Mouse (Mus musculus) kidney, embryonic 15.5 days (tissue): ENCODE measurements around the gene Ptgr1. TPM values are rescaled to one million over a fixed set of nuclear protein-coding genes. Genes with fewer than 3 reads are reported as not detected.
A peak's percentile ranks its signal among the peaks of the same experiment; 100 is the strongest.

Experiments used
- ATAC-seq: fragments of 200-750 bp; cut with Nextera tagmentation; replicated peaks from 2 replicates; pipeline ENCODE4 v1.8.0; 2017; ENCODE audit warnings: moderate TSS enrichment; ENCODE audit not compliant: low FRiP score
- H3K27ac ChIP-seq: fragments of 300-500 bp; sonication (generic); 2 replicates; pipeline ENCODE4 v1.5.1; 2015; ENCODE audit warnings: mild to moderate bottlenecking, inconsistent platforms
- H3K27me3 ChIP-seq: fragments of 300-500 bp; sonication (generic); 2 replicates; pipeline ENCODE4 v1.6.1; 2015; ENCODE audit warnings: inconsistent platforms
- H3K36me3 ChIP-seq: fragments of 300-500 bp; sonication (generic); 2 replicates; pipeline ENCODE4 v1.6.1; 2015; ENCODE audit warnings: inconsistent platforms
- H3K4me1 ChIP-seq: fragments of 300-500 bp; sonication (generic); 2 replicates; pipeline ENCODE4 v1.6.1; 2015; ENCODE audit warnings: inconsistent platforms
- H3K4me2 ChIP-seq: fragments of 300-500 bp; sonication (generic); 2 replicates; pipeline ENCODE4 v1.6.1; 2015; ENCODE audit warnings: moderate library complexity, mild to moderate bottlenecking, inconsistent platforms
- H3K4me3 ChIP-seq: fragments of 300-500 bp; sonication (generic); replicated peaks from 2 replicates; pipeline ENCODE4 v1.5.1; 2015; ENCODE audit warnings: mild to moderate bottlenecking, inconsistent platforms
- H3K9ac ChIP-seq: fragments of 300-500 bp; sonication (generic); 2 replicates; pipeline ENCODE4 v1.6.1; 2015; ENCODE audit warnings: mild to moderate bottlenecking, inconsistent platforms
- H3K9me3 ChIP-seq: fragments of 300-500 bp; sonication (generic); replicated peaks from 2 replicates; pipeline ENCODE4 v1.6.1; 2016; ENCODE audit warnings: inconsistent platforms
- WGBS: fragments of 180-500 bp; shearing (Covaris S2); methylation state at CpG from one replicate; pipeline ENCODE4 v1.1.7; 2015; ENCODE audit warnings: mixed read lengths; 5-methylcytosine and 5-hydroxymethylcytosine counted together
- polyA plus RNA-seq: library from polyadenylated mRNA; unstranded; fragments of >200 nt; fragmentation: Nextera tagmentation; extraction: Ambion mirVana; gene quantifications from 2 replicates; pipeline ENCODE4 v1.2.1, GENCODE M21; 2015

Gene Ptgr1
- polyA plus RNA-seq, 1 experiment from 2014 or later: 24.6 TPM

DNA sequence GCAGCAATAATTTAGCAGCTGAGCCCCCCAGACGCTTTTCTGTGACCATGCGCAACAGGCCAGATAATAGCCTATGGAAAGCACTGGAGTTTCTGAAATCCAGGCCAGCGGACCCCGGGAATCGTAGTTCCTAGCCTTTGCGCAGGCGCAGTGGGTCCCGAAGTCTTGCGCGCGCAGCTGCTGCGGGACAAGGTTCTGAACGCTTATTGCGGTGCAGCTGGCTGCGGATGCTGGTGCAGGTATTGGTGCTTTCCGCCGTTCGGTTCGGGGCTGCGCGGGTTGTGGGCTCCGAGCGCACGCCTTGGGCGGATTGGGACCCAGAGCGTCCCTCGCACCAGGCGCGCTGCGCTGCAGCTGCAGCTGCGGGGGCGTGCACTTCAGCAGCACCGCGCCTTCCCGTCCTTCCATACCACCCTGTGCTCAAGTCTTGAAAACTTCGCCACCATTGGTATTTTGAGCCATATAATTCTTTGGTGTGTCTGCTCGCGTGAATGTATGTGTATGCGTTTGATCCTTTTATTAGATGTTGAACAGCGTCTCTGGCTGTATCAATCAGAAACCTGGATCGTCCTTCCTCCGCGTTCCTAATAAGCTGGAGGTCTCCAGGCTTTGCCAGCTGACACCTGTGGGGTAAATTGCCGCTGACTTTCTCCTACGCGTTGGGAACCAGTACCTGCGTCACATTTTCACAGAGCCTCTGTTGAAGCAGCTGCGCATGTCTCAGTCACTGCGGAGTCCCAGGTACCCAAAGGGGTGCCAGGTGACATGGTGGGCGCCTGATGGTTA is 43.3 kb downstream of the Ptgr1 start, which contains the start of gene Zkscan16:
TSS of gene Zkscan16 (plus strand) at position 209 of the 786 bp plus-strand sequence.
- Histone ChIP-seq H3K4me3 (peak within 1 kb of the TSS; percentile 66), H3K36me3 (no peaks in the 10 kb centered on the region), H3K27me3 (no peaks in the 10 kb centered on the region), H3K9ac (peak within 1 kb of the TSS; percentile 55), H3K9me3 (no peaks in the 10 kb centered on the region), H3K4me1 (peaks cover 11% of the 10 kb centered on the region), H3K27ac (no peak within 1 kb of the TSS), H3K4me2 (peak within 1 kb of the TSS; percentile 75)
- 2% methylated on average over 50 of the region's 50 CpGs for WGBS
- peak; percentile 89 for ATAC-seq

DNA sequence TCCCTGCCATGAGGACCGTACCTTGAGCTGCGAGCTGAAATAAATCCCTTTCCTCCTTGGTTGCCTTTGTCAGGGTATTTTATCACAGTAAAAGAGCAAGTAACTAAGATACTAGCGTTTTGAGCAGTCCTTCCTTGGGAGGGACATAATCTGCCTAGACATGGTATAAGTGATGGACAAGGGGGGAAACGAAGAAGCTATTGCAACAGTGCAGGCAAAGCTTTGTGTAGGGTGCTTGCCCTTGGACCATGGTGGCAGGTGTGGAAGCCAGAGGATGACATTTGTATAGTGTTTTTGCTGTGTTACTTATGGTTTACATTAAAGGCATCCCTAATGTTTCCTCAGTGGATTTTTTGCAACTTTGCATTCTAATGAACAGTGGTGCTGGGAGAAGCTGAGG is 44.0 kb downstream of the Ptgr1 start:
- H3K4me2 ChIP-seq: peak overlapping the region; percentile 75
- peaks cover 11% of the 10 kb centered on the region for H3K4me1 ChIP-seq
- H3K9me3 ChIP-seq: no peaks in the 10 kb centered on the region
- H3K36me3 ChIP-seq: no peaks in the 10 kb centered on the region
- H3K27me3 ChIP-seq: no peaks in the 10 kb centered on the region
- H3K9ac ChIP-seq: 0 out of 2 replicates have a peak overlapping the region, but pooled peaks have one; percentile 55
- whole genome bisulfite sequencing: 86% methylated on average over 4 of the region's 4 CpGs
- no peak overlapping the region for H3K27ac ChIP-seq
- ATAC-seq: no peak
- peak overlapping the region; percentile 66 for H3K4me3 ChIP-seq

DNA sequence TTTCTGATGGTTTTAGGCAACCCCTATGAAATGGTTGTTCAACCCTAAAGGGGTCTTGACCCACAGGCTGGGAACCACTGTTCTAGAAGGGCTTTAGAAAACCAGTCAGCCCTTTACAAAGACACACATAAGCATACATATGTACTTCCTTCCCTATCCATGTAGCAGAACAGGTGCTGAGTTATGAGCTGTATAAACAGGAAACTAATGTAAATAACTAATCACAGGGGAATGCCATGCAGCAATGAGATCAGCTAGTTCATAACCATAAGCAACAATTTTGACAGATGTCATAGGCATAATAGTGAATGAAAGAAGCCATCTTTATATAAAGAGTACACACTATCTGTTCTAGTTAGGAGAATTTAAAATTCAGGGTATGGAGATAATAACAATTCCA is 45.3 kb downstream of the Ptgr1 start:
- H3K9me3 ChIP-seq: no peaks in the 10 kb centered on the region
- H3K27ac ChIP-seq: no peak overlapping the region
- H3K27me3 ChIP-seq: no peaks in the 10 kb centered on the region
- peaks cover 11% of the 10 kb centered on the region for H3K4me1 ChIP-seq
- no peaks in the 10 kb centered on the region for H3K36me3 ChIP-seq
- no peak for ATAC-seq
- no peak overlapping the region for H3K9ac ChIP-seq
- no peak overlapping the region for H3K4me3 ChIP-seq
- H3K4me2 ChIP-seq: no peak overlapping the region

DNA sequence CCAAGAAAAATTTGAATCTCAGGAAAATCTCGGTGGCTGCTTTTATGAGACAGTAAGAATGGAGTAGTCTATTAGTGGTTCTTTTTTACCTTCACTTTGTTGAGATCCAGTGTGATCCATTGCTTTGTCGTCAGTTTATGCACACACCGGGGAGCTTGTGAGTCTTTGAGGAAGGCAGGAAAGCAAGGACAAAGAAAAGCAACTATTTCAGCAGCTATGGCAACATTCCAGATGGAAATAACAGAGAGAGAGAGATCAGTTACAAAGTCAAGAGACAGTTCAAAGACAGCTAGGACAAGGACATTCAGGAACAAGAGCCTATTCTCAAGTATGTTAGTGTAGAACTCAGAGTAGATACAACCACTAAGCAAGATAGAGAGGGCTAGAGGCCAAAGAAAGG is 51.1 kb downstream of the Ptgr1 start:
- Histone ChIP-seq H3K4me2 (no peak overlapping the region), H3K4me3 (no peak overlapping the region), H3K36me3 (no peaks in the 10 kb centered on the region), H3K27ac (no peak overlapping the region), H3K9ac (no peak overlapping the region), H3K9me3 (no peaks in the 10 kb centered on the region), H3K27me3 (no peaks in the 10 kb centered on the region), H3K4me1 (peaks cover 4% of the 10 kb centered on the region; the same call in 1 of the 2 replicates)
- WGBS: 64% methylated on average over 3 of the region's 3 CpGs
- no peak for ATAC-seq

DNA sequence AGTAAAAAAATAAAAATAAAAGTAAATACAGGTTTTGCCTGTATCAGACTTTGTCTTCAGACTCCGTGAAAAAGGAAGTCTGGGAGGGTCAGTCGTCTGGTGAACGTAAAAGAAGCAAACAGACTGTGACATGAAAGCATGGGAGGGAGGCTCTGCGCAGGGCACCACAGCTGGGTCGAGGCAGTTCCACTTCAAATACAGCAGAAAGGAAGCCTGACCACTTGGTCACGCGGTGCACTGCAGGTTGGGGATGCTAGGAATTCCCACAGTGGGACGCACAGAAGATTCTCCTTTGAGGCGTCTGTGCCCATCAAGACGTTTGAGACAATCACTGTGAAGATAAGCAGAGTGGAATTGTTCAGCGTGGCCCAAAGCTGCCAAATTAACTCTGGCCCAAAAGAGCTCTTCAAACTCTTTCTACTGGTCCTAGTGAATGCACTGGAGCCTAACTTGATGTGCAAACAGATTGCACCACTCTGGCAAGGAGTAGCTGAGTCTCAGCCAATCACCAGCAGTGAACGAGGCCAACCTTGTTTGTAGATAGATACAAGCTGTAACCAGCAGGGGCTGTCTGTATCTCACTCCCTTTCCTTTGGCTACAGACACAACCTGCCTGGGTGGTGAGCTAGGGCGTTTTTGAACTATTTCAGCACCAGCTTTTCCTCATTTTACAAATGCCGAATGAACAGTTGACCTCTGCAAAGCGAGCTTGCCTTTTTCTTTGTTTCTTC is 52.0 kb downstream of the Ptgr1 start:
- Histone ChIP-seq H3K27me3 (no peaks in the 10 kb centered on the region), H3K4me2 (0 out of 2 replicates have a peak overlapping the region, but pooled peaks have one; percentile 7), H3K4me3 (no peak overlapping the region), H3K4me1 (peaks cover 4% of the 10 kb centered on the region; the same call in 1 of the 2 replicates), H3K9ac (no peak overlapping the region), H3K9me3 (no peaks in the 10 kb centered on the region), H3K36me3 (no peaks in the 10 kb centered on the region), H3K27ac (no peak overlapping the region)
- peak; percentile 86 for ATAC-seq
- 40% methylated on average over 15 of the region's 15 CpGs for WGBS

DNA sequence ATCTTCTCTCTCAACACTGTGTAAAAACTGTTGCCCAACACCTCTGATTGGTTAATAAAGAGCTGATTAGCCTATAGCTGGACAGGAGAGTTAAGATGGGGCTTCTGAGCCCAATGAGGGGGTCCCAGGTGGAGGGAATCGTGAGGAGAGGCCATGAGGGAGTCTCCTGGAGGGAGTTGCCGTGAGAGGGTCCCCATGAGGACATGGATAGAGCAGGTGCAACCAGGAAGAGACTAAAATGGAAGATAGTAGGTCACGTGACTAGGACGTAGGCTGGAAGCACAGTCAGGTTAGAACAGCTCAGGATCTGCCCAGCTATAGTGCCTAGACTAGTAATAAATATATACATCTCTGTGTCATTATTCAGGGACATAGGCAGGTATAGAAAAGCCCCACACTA is 52.6 kb downstream of the Ptgr1 start:
- Histone ChIP-seq H3K4me1 (peaks cover 4% of the 10 kb centered on the region; the same call in 1 of the 2 replicates), H3K27me3 (no peaks in the 10 kb centered on the region), H3K36me3 (no peaks in the 10 kb centered on the region), H3K9me3 (no peaks in the 10 kb centered on the region), H3K4me2 (no peak overlapping the region), H3K9ac (no peak overlapping the region), H3K27ac (no peak overlapping the region), H3K4me3 (no peak overlapping the region)
- 0 out of 2 replicates have a peak, but pooled peaks have one; percentile 6 for ATAC-seq
- WGBS: 83% methylated on average over 4 of the region's 4 CpGs

DNA sequence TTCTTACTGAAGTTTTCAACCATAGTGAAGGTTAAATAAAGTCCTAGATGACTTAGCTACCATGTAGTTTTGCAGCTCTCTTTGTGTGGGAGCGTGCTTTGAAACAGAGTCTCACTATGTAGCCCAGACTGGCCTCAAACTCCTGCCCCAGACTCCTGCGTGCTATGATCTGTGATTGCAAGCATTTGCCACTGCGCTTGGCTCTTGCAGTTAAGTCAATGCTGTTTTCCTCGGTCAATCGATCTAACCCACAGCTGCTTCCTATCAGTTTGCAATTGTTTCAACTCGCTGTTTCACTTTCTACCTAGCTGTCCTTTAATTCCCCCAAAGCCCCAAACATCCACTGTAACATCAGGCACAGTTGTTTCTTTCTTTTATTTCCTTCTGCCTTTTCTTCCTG is 54.4 kb downstream of the Ptgr1 start:
- Histone ChIP-seq H3K27me3 (no peaks in the 10 kb centered on the region), H3K27ac (no peak overlapping the region), H3K9me3 (no peaks in the 10 kb centered on the region), H3K36me3 (no peaks in the 10 kb centered on the region), H3K4me2 (no peak overlapping the region), H3K4me1 (peaks cover 4% of the 10 kb centered on the region; the same call in 1 of the 2 replicates), H3K4me3 (no peak overlapping the region), H3K9ac (no peak overlapping the region)
- WGBS: 82% methylated on average over 6 of the region's 6 CpGs
- no peak for ATAC-seq

DNA sequence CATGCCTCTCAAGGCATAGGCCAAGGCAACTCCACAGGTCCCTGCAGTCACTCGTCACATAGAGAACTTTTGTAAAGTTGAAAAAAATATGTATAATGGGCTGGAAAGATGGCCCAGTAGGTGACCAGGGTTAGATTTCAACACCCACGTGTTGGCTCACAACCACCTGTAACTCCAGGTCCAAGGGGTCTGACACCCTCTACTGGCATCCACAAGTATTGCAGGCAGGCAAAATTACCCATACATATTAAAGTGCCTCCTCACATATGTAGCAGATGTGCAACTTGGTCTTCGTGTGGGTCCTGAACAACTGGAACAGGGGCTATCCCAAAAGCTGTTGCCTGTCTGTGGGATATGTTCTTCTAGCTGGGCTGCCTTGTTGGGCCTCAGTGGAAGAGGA is 59.3 kb downstream of the Ptgr1 start:
- no peak for ATAC-seq
- 62% methylated on average over 3 of the region's 3 CpGs for WGBS
- H3K27me3 ChIP-seq: no peaks in the 10 kb centered on the region

DNA sequence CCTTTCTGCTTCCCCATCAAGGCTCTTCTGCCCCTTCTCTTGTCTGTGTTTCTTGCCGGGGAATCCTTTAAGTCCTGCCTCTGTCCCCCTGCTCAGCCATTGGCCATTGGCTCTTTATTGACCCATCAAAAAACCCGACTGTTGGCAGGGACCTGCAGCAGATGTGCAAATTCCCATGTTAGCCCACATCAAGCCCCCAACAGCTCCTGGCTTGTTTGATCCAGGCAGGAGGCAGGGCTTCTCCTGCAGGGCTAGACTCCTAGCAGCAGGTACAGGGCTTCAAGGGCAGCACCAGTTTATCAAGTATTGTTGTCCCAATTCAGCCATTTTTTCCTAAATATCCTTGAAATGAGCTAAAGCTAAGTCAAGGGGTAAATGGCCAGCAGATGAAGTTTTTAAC is 60.8 kb downstream of the Ptgr1 start:
- Histone ChIP-seq H3K9me3 (no peaks in the 10 kb centered on the region), H3K9ac (no peak overlapping the region), H3K27me3 (no peaks in the 10 kb centered on the region), H3K27ac (no peak overlapping the region), H3K4me3 (no peak overlapping the region), H3K4me2 (no peak overlapping the region), H3K4me1 (no peaks in the 10 kb centered on the region), H3K36me3 (no peaks in the 10 kb centered on the region)
- WGBS: 11% methylated on average over 2 of the region's 2 CpGs
- no peak for ATAC-seq

More for the DNA sequence above, 59.3 kb downstream of the Ptgr1 start:
- Histone ChIP-seq H3K4me2 (no peak overlapping the region), H3K9ac (no peak overlapping the region), H3K4me1 (no peaks in the 10 kb centered on the region), H3K36me3 (no peaks in the 10 kb centered on the region), H3K4me3 (no peak overlapping the region), H3K27ac (no peak overlapping the region), H3K9me3 (no peaks in the 10 kb centered on the region)

DNA sequence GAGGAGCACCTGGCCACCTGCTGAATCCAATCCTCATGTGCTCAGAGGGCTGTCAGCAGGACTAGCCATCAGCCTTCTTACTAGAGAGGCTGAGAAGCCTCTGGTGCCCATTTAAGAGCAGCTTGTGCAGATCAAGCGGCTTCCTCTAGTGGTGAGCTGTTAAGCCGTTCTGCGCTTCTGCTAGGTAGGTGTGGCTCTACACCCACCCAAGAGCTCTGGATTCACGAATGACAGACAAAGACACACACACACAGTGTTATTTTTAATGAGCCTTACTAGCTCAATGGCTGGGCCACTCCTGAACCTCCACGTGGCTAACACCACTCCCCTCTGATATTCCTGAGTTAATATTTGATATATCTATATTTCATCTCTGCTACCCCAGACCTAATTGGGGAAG is 61.3 kb downstream of the Ptgr1 start:
- Histone ChIP-seq H3K9ac (no peak overlapping the region), H3K4me1 (no peaks in the 10 kb centered on the region), H3K4me2 (no peak overlapping the region), H3K27me3 (no peaks in the 10 kb centered on the region), H3K36me3 (no peaks in the 10 kb centered on the region), H3K9me3 (no peaks in the 10 kb centered on the region), H3K4me3 (no peak overlapping the region), H3K27ac (no peak overlapping the region)
- 32% methylated on average over 5 of the region's 5 CpGs for WGBS
- no peak for ATAC-seq

DNA sequence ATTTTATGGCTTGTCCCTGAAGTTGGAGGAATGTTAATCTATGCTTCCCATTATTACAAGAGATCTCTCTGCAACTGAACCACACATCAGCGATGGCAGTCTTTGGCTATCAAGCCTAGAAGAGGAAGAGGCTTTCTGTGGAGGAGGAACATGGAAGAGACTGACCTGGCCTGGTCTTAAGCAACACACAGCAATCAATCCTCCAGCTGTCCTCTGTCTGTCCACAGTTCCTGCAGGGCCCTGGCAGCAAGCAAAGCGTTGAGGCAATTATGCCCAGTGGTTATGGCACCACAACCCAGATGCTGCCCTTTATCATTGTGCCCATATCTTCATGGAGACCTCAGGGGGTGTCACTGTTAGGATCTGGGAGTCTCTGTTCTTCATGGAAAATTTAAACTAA is 63.0 kb downstream of the Ptgr1 start:
- Histone ChIP-seq H3K4me3 (no peak overlapping the region), H3K9ac (no peak overlapping the region), H3K4me1 (no peaks in the 10 kb centered on the region), H3K36me3 (no peaks in the 10 kb centered on the region), H3K9me3 (no peaks in the 10 kb centered on the region), H3K27ac (no peak overlapping the region), H3K4me2 (no peak overlapping the region), H3K27me3 (no peaks in the 10 kb centered on the region)
- no peak for ATAC-seq
- WGBS: 72% methylated on average over 2 of the region's 2 CpGs
